Mouse (Mus musculus): Measurements from ENCODE around the gene Syce2. TPM values are rescaled to one million over a fixed set of nuclear protein-coding genes. Genes with fewer than 3 reads are reported as not detected.
"Not testable (repeated sequence)": the region's sequence is repeated elsewhere in the genome, so short reads cannot be mapped to it uniquely, and the experiment has no call there.

The Syce2 gene
- polyA plus RNA-seq (2014; fragmentation: Nextera tagmentation; extraction: Ambion mirVana): 68.5 and 71.8 TPM in 2 replicates

DNA sequence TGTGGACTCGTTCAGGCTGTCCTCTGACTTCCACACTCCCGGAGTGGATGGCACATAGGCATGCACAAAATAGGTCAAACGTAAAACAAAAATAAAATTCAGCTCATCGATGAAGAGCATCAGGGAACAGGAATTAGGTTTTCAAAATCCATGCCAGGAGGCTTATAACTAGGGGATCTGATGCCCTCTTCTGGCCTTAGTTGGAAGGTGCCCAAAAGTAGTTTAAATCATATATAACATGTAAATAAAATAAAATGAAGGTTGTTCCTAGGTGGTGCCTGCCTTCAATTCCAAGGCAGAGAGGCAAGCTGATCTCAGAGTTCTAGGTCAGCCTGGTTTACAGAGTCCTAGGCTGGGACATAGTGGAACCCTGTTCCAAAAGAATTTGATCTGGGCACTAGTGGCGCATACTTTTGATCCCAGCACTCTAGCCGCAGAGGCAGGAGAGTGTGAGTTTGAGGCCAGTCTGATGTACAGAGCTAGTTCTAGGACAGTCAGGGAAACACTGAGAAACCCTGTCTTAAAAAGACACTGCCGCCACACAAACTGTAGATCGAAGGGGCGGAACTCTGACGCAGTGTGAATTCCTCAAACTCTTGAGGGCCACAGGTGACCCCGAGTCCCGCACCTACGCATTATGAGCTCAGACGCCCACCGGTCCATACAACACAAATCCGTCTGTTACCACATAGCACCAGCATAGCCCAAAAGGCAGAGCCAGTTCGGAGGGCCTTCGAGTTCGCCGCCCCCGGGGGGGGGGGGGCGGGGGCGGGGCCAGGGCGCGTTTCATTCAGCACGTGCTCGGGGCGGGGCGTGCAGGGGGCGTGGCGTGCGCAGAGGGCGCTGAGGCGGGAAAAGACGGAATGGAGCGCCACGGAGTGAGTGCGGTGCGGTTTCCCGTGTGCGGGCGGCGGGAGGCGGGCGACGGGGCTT, at the start of gene Syce2:
Gene Syce2 (plus strand): TSS at position 736 of the 933 bp plus-strand sequence.
- WGBS: 21% methylated on average over 29 of the region's 46 CpGs
- no peak within 1 kb of the TSS for H3K27ac ChIP-seq (replicated peaks; ENCODE audit: low read depth, low read length)
- H3K27me3 ChIP-seq (replicated peaks; ENCODE audit: control insufficient read depth, insufficient read depth, low read length): no peaks in the 10 kb centered on the region
- H3K9ac ChIP-seq (ENCODE audit: low read depth, low read length): peak within 1 kb of the TSS; percentile 67
- peak within 1 kb of the TSS; percentile 54 for H3K4me3 ChIP-seq (ENCODE audit: low read depth, low read length)
- peaks cover 36% of the 10 kb centered on the region for H3K36me3 ChIP-seq (ENCODE audit: control insufficient read depth, insufficient read depth, low read length)
- ATAC-seq (ENCODE audit: low read depth) (peak; percentile 79), DNase-seq (ENCODE audit: low spot score) (peak; percentile 80)
- no peaks in the 10 kb centered on the region for H3K9me3 ChIP-seq (ENCODE audit: control insufficient read depth, low read length)
- peaks cover 14% of the 10 kb centered on the region for H3K4me1 ChIP-seq (ENCODE audit: control insufficient read depth, insufficient read depth, low read length)
- peak within 1 kb of the TSS; percentile 99 for H3K4me2 ChIP-seq (ENCODE audit: low read depth, low read length)

DNA sequence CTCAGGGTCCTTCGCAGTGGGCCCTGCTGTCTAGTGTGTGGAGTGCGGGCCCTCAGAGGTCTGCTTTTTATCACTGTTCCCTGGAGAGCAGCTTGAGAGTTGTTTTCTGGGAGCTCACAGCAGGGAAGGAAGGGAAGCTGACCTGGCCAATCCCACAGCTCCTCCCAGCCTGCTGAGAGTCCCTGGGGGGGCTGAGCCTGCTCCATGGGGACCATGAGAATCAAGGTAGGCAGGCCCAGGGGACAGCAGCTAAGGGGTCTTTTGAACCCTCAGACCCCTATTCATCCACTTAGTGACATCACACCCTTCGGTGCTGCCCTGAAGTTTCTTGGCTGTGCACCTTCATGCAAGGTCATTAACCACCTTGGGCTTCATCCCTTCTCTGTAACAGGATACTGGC, 49.2 kb upstream of the Syce2 start, which contains the start of gene Dand5:
Gene Dand5 (minus strand): TSS at position 101 of the 400 bp plus-strand sequence.
- DNase-seq (ENCODE audit: low spot score) (no peak), ATAC-seq (ENCODE audit: low read depth) (no peak; the same call in 1 of the 2 replicates)
- H3K4me2 ChIP-seq (ENCODE audit: low read depth, low read length): peak within 1 kb of the TSS; percentile 46
- H3K4me1 ChIP-seq (ENCODE audit: control insufficient read depth, insufficient read depth, low read length): no peaks in the 10 kb centered on the region
- H3K9me3 ChIP-seq (ENCODE audit: control insufficient read depth, low read length): no peaks in the 10 kb centered on the region
- 45% methylated on average over 3 of the region's 3 CpGs for WGBS
- no peaks in the 10 kb centered on the region for H3K36me3 ChIP-seq (ENCODE audit: control insufficient read depth, insufficient read depth, low read length)
- H3K9ac ChIP-seq (ENCODE audit: low read depth, low read length): no peak within 1 kb of the TSS
- H3K4me3 ChIP-seq (ENCODE audit: low read depth, low read length): peak within 1 kb of the TSS; percentile 22
- H3K27me3 ChIP-seq (replicated peaks; ENCODE audit: control insufficient read depth, insufficient read depth, low read length): no peaks in the 10 kb centered on the region
- H3K27ac ChIP-seq (replicated peaks; ENCODE audit: low read depth, low read length): no peak within 1 kb of the TSS

DNA sequence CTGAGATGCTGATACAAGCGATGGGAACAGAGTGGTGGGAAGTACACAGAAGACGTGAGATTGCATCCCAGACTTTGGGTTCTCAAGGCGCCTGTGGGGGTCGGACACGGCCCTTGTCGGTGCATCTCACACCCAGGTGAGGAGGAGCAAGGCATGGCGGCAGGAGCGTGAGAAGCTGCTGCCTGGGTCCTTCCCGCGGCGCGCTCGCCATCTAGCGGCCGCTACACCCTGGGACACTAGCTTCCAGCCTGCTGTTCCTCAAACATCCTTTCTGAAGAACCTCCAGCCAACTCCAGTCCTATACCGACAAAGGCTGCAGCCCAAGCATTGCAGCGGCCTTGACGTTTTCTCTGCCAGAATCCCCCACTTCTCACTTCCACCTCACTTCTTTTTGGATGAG, 48.3 kb upstream of the Syce2 start:
- DNase-seq (ENCODE audit: low spot score) (peak; percentile 89), ATAC-seq (ENCODE audit: low read depth) (peak; percentile 82)
- H3K27me3 ChIP-seq (replicated peaks; ENCODE audit: control insufficient read depth, insufficient read depth, low read length): no peaks in the 10 kb centered on the region
- H3K4me2 ChIP-seq (ENCODE audit: low read depth, low read length): peak overlapping the region; percentile 46
- WGBS: 0% methylated on average over 11 of the region's 18 CpGs
- no peak overlapping the region for H3K27ac ChIP-seq (replicated peaks; ENCODE audit: low read depth, low read length)
- H3K9ac ChIP-seq (ENCODE audit: low read depth, low read length): no peak overlapping the region
- no peaks in the 10 kb centered on the region for H3K4me1 ChIP-seq (ENCODE audit: control insufficient read depth, insufficient read depth, low read length)
- H3K36me3 ChIP-seq (ENCODE audit: control insufficient read depth, insufficient read depth, low read length): no peaks in the 10 kb centered on the region
- no peaks in the 10 kb centered on the region for H3K9me3 ChIP-seq (ENCODE audit: control insufficient read depth, low read length)
- peak overlapping the region; percentile 22 for H3K4me3 ChIP-seq (ENCODE audit: low read depth, low read length)

DNA sequence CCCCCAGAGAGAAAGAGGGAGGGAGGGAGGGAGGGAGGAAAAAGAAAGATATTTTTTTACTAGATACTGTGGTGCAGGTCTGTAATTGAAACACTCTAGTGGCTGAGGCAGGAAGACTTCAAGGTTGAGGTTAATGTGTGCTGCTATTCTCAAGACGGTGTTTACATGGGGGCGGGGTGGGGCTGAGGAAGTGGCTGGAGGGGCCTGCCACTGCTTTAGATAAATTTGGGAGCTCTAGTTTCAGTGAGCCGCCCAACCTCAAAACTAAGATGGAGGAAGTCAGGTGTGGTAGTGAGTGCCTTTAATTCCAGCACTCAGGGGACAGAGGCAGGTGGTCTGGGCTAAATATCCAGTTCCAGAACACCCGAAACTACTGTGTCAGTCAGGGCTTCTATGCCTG, 46.3 kb upstream of the Syce2 start:
- ATAC-seq (ENCODE audit: low read depth): no peak

DNA sequence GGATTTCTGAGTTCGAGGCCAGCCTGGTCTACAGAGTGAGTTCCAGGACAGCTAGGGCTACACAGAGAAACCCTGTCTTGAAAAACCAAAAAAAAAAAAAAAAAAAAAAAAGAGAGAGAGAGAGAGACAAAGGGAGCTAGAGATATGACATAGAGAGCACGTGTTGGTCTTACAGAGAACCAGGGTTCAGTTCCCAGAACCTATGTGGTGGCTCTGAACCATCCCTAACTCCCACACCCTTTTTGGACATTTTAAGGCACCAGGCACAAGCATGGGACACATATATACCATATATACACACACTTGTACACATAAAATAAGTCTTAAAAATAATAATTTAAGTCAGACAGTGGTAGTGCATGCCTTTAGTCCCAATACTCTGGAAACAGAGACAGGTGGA, 45.4 kb upstream of the Syce2 start:
- not testable (repeated sequence) for H3K36me3 ChIP-seq (ENCODE audit: control insufficient read depth, insufficient read depth, low read length); H3K27me3 ChIP-seq (replicated peaks; ENCODE audit: control insufficient read depth, insufficient read depth, low read length); H3K9ac ChIP-seq (ENCODE audit: low read depth, low read length); H3K9me3 ChIP-seq (ENCODE audit: control insufficient read depth, low read length); H3K4me3 ChIP-seq (ENCODE audit: low read depth, low read length); ATAC-seq (ENCODE audit: low read depth); H3K4me2 ChIP-seq (ENCODE audit: low read depth, low read length); H3K27ac ChIP-seq (replicated peaks; ENCODE audit: low read depth, low read length); H3K4me1 ChIP-seq (ENCODE audit: control insufficient read depth, insufficient read depth, low read length); DNase-seq (ENCODE audit: low spot score)
- WGBS: 89% methylated on average over 2 of the region's 2 CpGs

More for the DNA sequence above, 46.3 kb upstream of the Syce2 start:
- H3K9ac ChIP-seq (ENCODE audit: low read depth, low read length): no peak overlapping the region
- H3K4me1 ChIP-seq (ENCODE audit: control insufficient read depth, insufficient read depth, low read length): no peaks in the 10 kb centered on the region
- 55% methylated on average over 4 of the region's 4 CpGs for WGBS
- H3K4me2 ChIP-seq (ENCODE audit: low read depth, low read length): no peak overlapping the region
- H3K27me3 ChIP-seq (replicated peaks; ENCODE audit: control insufficient read depth, insufficient read depth, low read length): no peaks in the 10 kb centered on the region
- no peaks in the 10 kb centered on the region for H3K36me3 ChIP-seq (ENCODE audit: control insufficient read depth, insufficient read depth, low read length)
- no peaks in the 10 kb centered on the region for H3K9me3 ChIP-seq (ENCODE audit: control insufficient read depth, low read length)
- no peak overlapping the region for H3K4me3 ChIP-seq (ENCODE audit: low read depth, low read length)
- no peak for DNase-seq (ENCODE audit: low spot score)
- no peak overlapping the region for H3K27ac ChIP-seq (replicated peaks; ENCODE audit: low read depth, low read length)

DNA sequence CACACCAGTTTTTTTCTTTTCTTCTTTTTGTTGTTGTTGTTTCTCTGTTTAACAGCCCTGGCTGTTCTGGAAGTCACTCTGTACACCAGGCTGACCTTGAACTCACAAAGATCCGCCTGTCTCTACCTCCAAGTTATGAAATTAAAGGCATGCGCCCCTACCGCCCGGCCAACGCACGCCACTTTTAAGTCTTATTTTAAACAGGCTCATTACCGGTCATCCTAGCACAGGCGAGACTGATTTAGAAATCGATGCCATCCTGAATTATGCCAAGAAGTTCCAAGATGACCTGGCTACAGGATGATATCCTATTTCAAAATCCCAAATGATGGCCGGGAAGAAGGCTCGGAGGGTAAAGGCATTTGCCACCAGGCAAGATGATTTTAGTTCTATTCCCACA, 40.4 kb upstream of the Syce2 start, which contains the start of gene Gadd45gip1:
Gene Gadd45gip1 (plus strand): TSS at position 33 of the 400 bp plus-strand sequence.
- Histone ChIP-seq H3K9me3 (ENCODE audit: control insufficient read depth, low read length) (no peaks in the 10 kb centered on the region), H3K4me1 (ENCODE audit: control insufficient read depth, insufficient read depth, low read length) (peaks cover 5% of the 10 kb centered on the region; the same call in 1 of the 2 replicates), H3K27ac (replicated peaks; ENCODE audit: low read depth, low read length) (peak within 1 kb of the TSS; percentile 91), H3K27me3 (replicated peaks; ENCODE audit: control insufficient read depth, insufficient read depth, low read length) (no peaks in the 10 kb centered on the region), H3K4me3 (ENCODE audit: low read depth, low read length) (peak within 1 kb of the TSS; percentile 85), H3K4me2 (ENCODE audit: low read depth, low read length) (peak within 1 kb of the TSS; percentile 61), H3K36me3 (ENCODE audit: control insufficient read depth, insufficient read depth, low read length) (peaks cover 30% of the 10 kb centered on the region), H3K9ac (ENCODE audit: low read depth, low read length) (peak within 1 kb of the TSS; percentile 95)
- DNase-seq (ENCODE audit: low spot score): no peak
- 74% methylated on average over 11 of the region's 11 CpGs for WGBS
- no peak for ATAC-seq (ENCODE audit: low read depth)

DNA sequence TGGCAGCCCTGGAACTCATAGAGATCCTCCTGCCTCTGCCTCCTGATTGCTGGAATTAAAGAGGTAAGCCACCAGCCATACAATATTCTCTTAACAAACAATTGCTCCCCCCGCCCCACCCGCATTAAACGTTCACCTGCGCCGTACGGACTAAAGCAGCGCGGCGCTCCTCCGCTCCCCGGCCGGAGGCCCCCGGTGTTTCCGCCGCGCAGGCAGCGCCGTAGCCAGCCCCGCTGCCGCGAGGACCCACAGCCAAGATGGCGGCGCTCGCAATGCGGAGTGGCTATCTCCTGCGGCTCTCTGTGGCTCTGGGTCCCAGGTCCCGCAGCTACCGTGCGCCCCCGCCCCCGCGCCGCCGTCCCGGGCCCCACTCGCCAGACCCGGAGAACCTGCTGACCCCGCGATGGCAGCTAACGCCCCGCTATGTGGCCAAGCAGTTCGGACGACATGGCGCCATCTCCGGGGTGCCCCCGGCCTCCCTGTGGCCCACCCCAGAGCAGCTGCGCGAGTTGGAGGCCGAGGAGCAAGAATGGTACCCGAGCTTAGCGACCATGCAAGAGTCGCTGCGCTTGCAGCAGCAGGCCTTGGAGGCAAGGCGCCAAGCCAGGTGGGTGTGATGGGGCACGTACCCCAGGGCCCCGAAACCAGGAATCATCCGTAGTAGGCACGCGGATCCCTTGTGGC, 39.7 kb upstream of the Syce2 start:
- peak overlapping the region; percentile 91 for H3K27ac ChIP-seq (replicated peaks; ENCODE audit: low read depth, low read length)
- ATAC-seq (ENCODE audit: low read depth): peak; percentile 75
- no peaks in the 10 kb centered on the region for H3K9me3 ChIP-seq (ENCODE audit: control insufficient read depth, low read length)
- H3K27me3 ChIP-seq (replicated peaks; ENCODE audit: control insufficient read depth, insufficient read depth, low read length): no peaks in the 10 kb centered on the region
- H3K4me3 ChIP-seq (ENCODE audit: low read depth, low read length): peak overlapping the region; percentile 85
- peaks cover 9% of the 10 kb centered on the region for H3K4me1 ChIP-seq (ENCODE audit: control insufficient read depth, insufficient read depth, low read length)
- DNase-seq (ENCODE audit: low spot score): peak; percentile 73
- peaks cover 37% of the 10 kb centered on the region for H3K36me3 ChIP-seq (ENCODE audit: control insufficient read depth, insufficient read depth, low read length)
- peak overlapping the region; percentile 61 for H3K4me2 ChIP-seq (ENCODE audit: low read depth, low read length)
- peak overlapping the region; percentile 95 for H3K9ac ChIP-seq (ENCODE audit: low read depth, low read length)
- WGBS: 2% methylated on average over 47 of the region's 59 CpGs
